Mouse (Mus musculus): Measurements from ENCODE around the gene Dao. TPM values are rescaled to one million over a fixed set of nuclear protein-coding genes. Genes with fewer than 3 reads are reported as not detected.

Gene Dao
- polyA plus RNA-seq, 1 experiment from 2014 or later: not detected

DNA sequence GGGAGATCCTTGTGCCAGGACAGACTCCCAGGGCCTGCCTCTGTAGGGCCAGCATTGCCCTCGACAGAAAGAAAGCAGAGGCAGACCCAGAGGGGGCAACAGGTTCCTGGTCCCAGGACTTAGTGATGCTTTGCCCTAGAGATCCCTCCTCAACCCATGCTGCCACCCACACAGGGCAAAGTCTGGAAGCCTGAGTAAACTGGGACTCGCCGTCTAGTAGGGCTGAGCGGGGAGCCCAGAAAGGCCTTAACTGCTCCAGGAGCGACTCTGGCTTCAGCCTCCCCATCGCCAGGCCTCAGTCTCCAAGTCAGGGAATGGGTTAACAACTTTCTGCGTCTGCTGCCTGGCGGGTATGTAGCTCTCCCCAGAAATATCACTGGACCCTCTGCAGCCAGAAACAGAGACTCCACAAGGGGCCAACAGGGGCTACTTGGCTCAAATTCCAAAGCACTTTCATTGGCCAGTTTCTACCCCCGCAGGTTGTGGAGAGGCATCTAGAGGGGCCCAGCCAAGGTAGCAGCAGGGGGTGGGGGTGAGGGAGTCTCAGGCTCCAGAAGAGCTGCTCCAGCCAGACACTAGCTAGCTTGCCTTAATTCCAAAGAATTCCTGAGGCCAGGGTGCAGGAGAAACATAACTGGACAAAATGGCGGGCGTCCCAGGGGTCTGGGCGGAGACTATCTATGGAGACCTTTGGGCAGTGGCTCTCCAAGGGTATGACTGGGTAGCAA is 23.9 kb downstream of the Dao start:
- Histone ChIP-seq H3K27ac (no peak overlapping the region), H3K4me3 (ENCODE audit: inconsistent target) (no peak overlapping the region), H3K36me3 (ENCODE audit: inconsistent target) (no peaks in the 10 kb centered on the region), H3K79me2 (ENCODE audit: inconsistent target) (no peaks in the 10 kb centered on the region)
- 84% methylated on average over 12 of the region's 12 CpGs for WGBS (ENCODE audit: missing documents)

DNA sequence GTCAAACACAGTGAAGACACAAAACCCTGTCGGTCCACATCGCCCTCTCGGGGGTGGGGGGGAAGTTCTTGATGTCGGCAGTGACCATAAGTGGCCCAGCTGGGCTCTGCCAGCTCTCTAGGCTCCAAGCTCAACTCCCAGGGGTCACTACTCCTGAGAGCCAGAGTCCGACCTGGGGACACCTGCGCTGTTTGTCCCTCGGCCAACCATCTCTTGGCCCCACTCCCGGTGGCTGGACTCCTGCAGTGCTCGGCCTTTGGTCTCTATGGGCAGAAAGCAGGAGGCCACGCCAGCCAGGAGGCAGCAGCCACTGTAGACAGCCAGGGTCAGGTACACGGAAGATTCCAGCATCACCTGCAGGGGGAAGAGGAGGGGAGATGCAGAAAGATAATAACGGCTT is 24.6 kb downstream of the Dao start:
- Histone ChIP-seq H3K27ac (no peak overlapping the region), H3K4me3 (ENCODE audit: inconsistent target) (no peak overlapping the region), H3K79me2 (ENCODE audit: inconsistent target) (no peaks in the 10 kb centered on the region), H3K36me3 (ENCODE audit: inconsistent target) (no peaks in the 10 kb centered on the region)
- 93% methylated on average over 12 of the region's 12 CpGs for WGBS (ENCODE audit: missing documents)

DNA sequence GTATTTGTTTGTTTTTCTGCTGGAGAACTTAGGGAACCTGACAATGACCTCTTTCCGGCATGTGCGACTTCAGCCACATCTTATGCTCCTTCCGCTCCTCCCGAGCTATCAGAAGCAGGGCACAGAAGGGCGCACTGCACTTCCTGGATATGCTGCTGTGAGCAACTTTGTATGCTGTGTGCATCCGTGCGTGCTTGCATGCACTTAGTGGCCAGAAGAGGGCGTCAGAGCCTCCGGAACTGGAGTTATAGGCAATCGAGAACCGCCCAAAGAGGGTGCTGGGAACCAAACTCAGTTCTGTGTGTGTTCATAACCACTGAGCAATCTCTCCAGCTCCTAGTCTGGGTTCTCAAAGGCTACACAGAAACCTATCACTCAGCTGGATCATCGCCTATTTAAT is 27.1 kb downstream of the Dao start:
- WGBS (ENCODE audit: missing documents): 82% methylated on average over 12 of the region's 12 CpGs
- no peaks in the 10 kb centered on the region for H3K36me3 ChIP-seq (ENCODE audit: inconsistent target)
- H3K27ac ChIP-seq: no peak overlapping the region
- H3K4me3 ChIP-seq (ENCODE audit: inconsistent target): no peak overlapping the region
- no peaks in the 10 kb centered on the region for H3K79me2 ChIP-seq (ENCODE audit: inconsistent target)

DNA sequence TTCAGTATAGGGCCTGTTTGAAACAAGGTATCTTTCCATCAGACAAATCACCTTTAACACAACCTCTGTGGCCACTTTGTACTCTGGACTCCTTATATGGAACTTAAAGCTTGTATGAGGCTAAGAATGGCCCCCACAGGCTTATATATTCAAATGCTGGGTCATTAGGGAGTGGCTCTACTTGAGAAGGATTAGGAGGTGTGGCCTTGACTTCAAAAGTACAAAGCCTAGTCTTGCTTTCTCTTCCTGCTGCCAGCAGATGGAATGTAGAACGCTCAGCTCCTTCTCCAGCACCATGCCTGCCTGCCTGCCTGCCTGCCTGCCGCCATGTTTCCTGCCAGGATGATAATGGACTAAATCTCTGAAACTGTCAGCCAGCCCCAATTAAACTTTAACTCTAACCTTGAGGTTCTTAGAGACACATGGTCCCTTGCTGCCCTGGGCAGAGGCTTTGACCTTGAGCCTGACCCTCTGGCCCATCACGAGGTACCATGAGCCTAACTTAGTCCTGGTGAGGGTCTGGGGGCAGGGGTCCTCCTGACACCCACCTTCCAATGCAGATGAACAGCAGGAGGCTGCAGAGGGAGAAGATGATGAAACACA is 28.8 kb downstream of the Dao start:
- Histone ChIP-seq H3K79me2 (ENCODE audit: inconsistent target) (no peaks in the 10 kb centered on the region), H3K27ac (no peak overlapping the region), H3K36me3 (ENCODE audit: inconsistent target) (no peaks in the 10 kb centered on the region), H3K4me3 (ENCODE audit: inconsistent target) (no peak overlapping the region)
- 95% methylated on average over 3 of the region's 3 CpGs for WGBS (ENCODE audit: missing documents)

DNA sequence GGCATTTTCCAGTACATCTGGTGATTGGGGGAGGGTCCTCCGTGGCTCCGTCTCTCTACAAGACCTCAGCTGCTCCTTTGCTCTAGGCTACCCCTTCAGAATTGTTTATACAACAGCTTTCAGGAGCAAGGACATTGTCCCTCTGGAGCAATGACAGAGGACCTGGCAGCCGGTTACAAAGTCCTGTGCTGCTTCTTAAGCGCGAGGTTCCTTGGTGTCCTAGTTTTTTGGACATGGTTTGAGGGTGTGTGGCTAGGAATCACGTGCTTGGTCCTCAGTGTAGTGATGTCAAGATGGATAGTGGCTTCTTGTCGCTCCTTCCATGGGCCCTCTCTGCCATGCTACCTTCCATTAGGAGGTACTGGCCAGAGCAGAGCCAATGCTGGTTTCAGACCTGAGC is 30.9 kb downstream of the Dao start:
- Histone ChIP-seq H3K79me2 (ENCODE audit: inconsistent target) (no peaks in the 10 kb centered on the region), H3K27ac (no peak overlapping the region), H3K36me3 (ENCODE audit: inconsistent target) (no peaks in the 10 kb centered on the region), H3K4me3 (ENCODE audit: inconsistent target) (no peak overlapping the region)
- 76% methylated on average over 7 of the region's 7 CpGs for WGBS (ENCODE audit: missing documents)

DNA sequence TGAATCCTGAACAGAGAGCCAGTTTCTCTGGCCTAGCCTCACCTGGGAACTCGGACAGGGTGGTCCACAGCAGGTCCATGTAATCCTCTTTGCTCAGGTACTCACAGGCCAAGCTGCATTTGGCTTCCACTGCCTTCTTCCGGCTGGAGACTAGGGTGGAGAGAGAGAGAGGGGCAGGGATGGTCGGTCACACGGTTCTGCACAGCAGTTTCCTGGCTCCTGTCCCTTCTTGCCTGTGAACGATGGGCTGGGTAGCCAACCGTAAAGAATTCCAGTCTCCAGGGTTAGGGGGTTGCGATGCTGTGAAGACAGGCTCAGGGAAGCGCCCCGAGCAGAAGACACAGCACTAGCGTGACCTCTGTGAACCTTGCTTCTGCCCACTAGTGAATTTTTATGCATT is 31.6 kb downstream of the Dao start:
- H3K79me2 ChIP-seq (ENCODE audit: inconsistent target): no peaks in the 10 kb centered on the region
- H3K4me3 ChIP-seq (ENCODE audit: inconsistent target): no peak overlapping the region
- no peaks in the 10 kb centered on the region for H3K36me3 ChIP-seq (ENCODE audit: inconsistent target)
- WGBS (ENCODE audit: missing documents): 70% methylated on average over 10 of the region's 10 CpGs
- H3K27ac ChIP-seq: no peak overlapping the region

DNA sequence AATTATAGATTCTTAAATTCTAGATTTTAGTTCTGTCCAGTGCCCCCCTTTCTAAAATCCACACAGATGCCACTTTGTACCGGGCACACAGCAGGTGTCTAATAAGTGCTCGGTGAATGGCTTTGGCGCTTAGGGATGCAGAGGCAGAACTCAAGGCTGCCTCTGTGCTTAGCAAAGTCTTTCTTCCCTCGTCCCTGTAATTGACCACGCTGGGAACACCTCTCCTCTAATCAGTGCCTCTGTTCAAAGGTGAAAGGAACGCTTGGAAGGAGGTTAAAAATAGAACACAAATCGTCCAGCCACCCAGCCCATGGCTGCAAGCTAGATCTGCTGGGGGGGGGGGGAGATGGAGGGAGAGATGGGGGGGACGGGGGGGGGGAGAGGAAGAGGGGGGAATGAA is 37.0 kb downstream of the Dao start:
- no peak overlapping the region for H3K27ac ChIP-seq
- 51% methylated on average over 6 of the region's 8 CpGs for WGBS (ENCODE audit: missing documents)
- H3K79me2 ChIP-seq (ENCODE audit: inconsistent target): no peaks in the 10 kb centered on the region
- no peaks in the 10 kb centered on the region for H3K36me3 ChIP-seq (ENCODE audit: inconsistent target)
- H3K4me3 ChIP-seq (ENCODE audit: inconsistent target): no peak overlapping the region

DNA sequence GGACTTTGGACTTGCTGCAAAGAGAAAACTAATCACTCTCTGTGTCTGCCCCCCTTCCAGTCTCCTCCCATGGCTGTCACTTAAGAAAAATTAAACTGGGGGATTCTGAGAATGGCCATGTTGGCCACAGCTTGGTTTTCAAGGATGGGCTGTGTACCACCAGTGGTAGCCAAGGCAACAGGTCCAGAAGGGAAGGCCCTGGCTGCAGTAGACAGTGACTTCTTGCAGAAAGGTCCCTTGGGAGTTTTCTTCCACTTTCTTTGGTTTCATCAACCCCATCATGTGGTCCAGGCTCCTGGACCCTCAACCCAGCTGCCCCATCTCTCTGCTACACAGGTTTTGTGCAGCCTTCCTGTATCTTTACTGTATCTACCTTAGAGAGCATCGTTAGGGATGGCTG is 37.4 kb downstream of the Dao start:
- no peaks in the 10 kb centered on the region for H3K79me2 ChIP-seq (ENCODE audit: inconsistent target)
- no peak overlapping the region for H3K4me3 ChIP-seq (ENCODE audit: inconsistent target)
- no peaks in the 10 kb centered on the region for H3K36me3 ChIP-seq (ENCODE audit: inconsistent target)
- no peak overlapping the region for H3K27ac ChIP-seq
- 72% methylated on average over 1 of the region's 1 CpGs for WGBS (ENCODE audit: missing documents)

DNA sequence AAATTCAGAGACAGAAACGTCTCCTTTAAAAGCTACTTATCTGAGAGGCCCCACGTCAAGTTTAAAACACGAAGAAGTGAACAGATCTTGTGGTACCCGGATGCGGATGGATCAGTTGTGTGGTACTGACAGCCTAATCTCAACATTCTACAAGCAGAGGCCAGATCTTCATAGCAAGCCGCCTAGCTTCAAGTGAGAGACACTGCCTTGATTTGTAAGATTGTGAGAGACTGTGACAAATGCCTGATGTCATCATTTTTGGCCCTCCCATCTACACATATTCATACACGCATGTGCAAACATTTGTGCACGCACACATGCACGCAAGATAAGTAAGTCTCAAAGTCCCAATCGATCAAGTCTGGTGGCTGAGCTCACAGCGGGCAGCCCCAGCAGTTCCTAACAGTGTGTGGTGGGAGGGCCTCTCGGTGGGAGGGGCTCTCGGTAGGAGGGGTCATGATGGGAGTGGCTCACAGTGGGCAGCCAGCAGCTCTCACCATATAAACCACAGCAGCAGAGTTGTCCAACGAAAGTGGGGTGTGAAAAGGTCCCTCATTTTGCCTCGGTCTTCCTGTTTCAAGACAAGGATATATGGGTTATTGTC is 37.9 kb downstream of the Dao start:
- 22% methylated on average over 15 of the region's 15 CpGs for WGBS (ENCODE audit: missing documents)
- Histone ChIP-seq H3K36me3 (ENCODE audit: inconsistent target) (no peaks in the 10 kb centered on the region), H3K27ac (no peak overlapping the region), H3K4me3 (ENCODE audit: inconsistent target) (no peak overlapping the region), H3K79me2 (ENCODE audit: inconsistent target) (no peaks in the 10 kb centered on the region)

DNA sequence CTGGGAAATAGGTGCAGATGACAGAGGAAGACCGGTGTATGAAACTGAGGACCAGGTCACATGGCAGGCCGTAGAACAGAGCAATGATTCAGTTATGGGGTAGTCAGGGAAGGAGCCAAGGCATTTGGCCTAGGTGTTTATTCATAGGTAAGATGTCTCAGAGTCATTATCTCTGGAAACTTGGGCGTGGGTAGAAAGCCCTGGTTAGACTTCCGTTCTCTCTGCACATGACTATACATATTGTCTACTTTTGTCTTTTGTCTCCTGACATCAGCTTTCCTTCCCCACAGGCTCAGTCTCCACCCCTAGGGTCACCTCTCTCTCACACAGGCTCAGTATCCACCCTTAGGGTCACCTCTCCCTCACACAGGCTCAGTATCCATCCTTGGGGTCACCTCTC is 40.3 kb downstream of the Dao start:
- Histone ChIP-seq H3K79me2 (ENCODE audit: inconsistent target) (no peaks in the 10 kb centered on the region), H3K4me3 (ENCODE audit: inconsistent target) (no peak overlapping the region), H3K36me3 (ENCODE audit: inconsistent target) (no peaks in the 10 kb centered on the region), H3K27ac (no peak overlapping the region)
- 73% methylated on average over 4 of the region's 4 CpGs for WGBS (ENCODE audit: missing documents)

DNA sequence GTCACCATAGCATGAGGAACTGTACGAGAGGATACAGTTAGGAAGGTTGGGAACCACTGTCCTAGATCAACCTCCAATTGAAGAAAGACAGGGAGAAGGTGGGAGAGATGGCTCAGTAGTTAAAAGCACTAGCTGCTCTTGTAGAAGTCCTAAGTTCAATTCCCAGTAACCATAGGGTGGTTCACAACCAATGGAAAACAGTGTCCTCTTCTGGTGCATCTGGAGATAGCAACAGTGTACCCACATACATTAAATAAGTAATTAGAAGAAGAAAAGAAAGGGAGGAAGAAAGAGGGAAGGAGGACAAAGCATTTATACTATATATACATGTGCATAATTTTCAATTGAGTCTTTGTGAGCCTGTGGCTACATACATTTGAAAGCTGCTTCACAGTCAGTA is 41.6 kb downstream of the Dao start:
- WGBS (ENCODE audit: missing documents): 33% methylated on average over 1 of the region's 1 CpGs
- H3K27ac ChIP-seq: no peak overlapping the region
- H3K4me3 ChIP-seq (ENCODE audit: inconsistent target): no peak overlapping the region
- no peaks in the 10 kb centered on the region for H3K36me3 ChIP-seq (ENCODE audit: inconsistent target)
- no peaks in the 10 kb centered on the region for H3K79me2 ChIP-seq (ENCODE audit: inconsistent target)

DNA sequence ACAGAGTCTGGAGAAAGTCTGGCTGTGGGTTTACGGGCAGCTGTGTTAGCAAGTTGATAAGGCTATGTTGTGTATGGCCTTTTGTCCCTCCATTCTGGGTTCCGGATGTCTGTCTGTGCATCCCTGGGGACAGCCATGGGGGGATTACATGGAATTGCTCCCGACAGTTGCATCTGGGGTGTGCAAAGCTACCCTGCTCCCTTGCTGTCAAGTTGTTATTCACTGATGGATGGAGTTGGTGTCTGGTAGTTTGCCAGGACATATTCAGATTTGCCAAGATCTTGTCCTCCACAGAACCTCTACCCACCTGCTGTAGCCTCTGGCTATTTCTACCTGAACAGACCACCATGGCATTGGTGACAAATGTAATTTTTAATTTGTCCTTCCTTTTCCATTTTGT is 42.6 kb downstream of the Dao start:
- WGBS (ENCODE audit: missing documents): 54% methylated on average over 3 of the region's 3 CpGs
- H3K4me3 ChIP-seq (ENCODE audit: inconsistent target): no peak overlapping the region
- H3K79me2 ChIP-seq (ENCODE audit: inconsistent target): no peaks in the 10 kb centered on the region
- H3K27ac ChIP-seq: no peak overlapping the region
- no peaks in the 10 kb centered on the region for H3K36me3 ChIP-seq (ENCODE audit: inconsistent target)

DNA sequence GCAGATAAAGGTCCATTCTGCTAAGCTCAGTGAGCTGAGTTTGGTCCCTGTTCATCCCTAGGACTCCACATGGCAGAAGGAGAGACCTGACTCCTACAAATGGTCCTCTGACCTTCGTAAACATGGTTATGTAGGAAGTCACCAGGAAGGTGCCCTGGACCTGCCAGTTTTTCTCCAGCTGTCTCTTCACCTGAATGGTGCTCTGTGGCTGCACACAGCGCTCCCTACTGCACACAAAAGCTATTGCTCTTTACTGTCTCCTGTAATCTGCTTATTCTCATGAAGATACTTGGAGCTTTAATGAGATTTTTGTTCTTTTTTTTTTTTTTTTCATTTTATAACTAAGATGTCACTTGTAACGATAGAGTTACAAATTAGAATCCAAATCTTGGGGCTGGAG is 43.1 kb downstream of the Dao start:
- 81% methylated on average over 3 of the region's 3 CpGs for WGBS (ENCODE audit: missing documents)
- Histone ChIP-seq H3K27ac (no peak overlapping the region), H3K4me3 (ENCODE audit: inconsistent target) (no peak overlapping the region), H3K36me3 (ENCODE audit: inconsistent target) (no peaks in the 10 kb centered on the region), H3K79me2 (ENCODE audit: inconsistent target) (no peaks in the 10 kb centered on the region)

DNA sequence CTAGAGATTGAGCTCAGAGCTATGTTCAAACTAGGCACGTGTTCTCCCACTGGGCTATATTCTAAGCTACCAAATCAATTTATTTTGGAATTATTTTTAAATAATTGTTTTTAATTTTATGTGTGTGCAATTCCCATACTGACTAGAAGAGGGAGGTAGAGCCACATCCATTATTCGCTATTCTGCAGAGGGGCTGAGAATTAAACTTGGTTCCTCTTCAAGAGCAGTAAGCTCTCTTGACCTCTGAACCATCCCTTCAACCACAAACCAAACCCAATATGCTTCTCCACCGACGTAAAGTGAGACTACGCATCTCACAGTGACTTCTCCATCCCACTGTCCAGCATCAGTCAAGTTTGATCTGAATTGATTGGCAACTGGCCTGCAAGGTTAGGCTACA is 43.7 kb downstream of the Dao start:
- no peaks in the 10 kb centered on the region for H3K36me3 ChIP-seq (ENCODE audit: inconsistent target)
- no peak overlapping the region for H3K27ac ChIP-seq
- H3K4me3 ChIP-seq (ENCODE audit: inconsistent target): no peak overlapping the region
- no peaks in the 10 kb centered on the region for H3K79me2 ChIP-seq (ENCODE audit: inconsistent target)
- WGBS (ENCODE audit: missing documents): 54% methylated on average over 5 of the region's 5 CpGs

DNA sequence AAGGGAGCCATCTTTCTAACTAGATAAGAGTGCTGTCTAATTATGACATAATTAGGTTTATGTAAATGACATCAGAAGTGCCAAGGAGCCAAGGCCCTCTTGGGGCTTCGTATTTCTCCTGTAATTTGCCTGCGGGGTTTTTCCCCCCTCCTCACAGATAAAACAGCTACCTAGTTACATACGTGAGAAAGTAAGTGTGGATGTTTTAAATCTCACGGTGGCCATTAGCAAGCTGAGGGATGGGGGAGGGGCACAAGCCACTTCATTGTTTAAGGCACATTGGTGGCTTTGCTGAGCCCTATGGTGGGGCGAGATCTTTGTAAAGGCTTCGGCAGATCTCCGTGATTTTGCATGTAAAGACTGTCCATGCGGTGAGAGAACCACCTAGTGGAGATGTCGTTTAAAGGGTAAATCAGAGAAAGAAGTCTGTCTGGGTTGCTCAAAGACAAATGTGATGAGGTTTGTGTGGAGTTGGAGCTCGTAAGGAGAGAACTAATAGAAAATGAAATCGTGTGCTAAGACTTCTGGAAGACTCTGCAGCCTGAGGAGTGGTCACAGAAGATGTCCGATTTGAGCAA is 45.3 kb downstream of the Dao start:
- Histone ChIP-seq H3K4me3 (ENCODE audit: inconsistent target) (no peak overlapping the region), H3K36me3 (ENCODE audit: inconsistent target) (no peaks in the 10 kb centered on the region), H3K27ac (no peak overlapping the region), H3K79me2 (ENCODE audit: inconsistent target) (no peaks in the 10 kb centered on the region)
- WGBS (ENCODE audit: missing documents): 61% methylated on average over 12 of the region's 12 CpGs

All from macrophage (primary cell).